Mouse (Mus musculus): ENCODE measurements around the gene Dock3.
"Not testable (repeated sequence)": the region's sequence is repeated elsewhere in the genome, so short reads cannot be mapped to it uniquely, and the experiment has no call there.

Dock3 gene

DNA sequence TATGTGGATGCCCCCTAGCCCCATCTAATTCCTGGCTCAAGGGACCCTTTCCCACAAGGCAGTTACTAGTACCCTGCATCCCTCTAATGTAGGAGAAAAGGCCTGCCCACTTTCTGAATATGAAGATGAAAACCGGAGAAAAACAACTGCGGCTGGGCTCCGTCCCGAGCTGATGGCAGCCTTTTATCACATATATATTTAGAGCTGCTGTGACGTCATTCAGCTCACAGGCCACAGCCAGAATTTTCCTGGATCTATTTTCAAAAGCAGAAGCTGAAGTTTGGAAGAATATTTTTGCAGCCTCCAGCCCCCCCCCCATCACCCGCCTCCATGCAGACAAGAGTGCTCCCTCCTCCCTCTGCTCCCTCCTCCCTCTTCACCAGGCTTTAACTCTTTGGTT, 27.9 kb upstream of the Dock3 start:
- no peak for DNase-seq (ENCODE audit: low read depth, low spot score)

DNA sequence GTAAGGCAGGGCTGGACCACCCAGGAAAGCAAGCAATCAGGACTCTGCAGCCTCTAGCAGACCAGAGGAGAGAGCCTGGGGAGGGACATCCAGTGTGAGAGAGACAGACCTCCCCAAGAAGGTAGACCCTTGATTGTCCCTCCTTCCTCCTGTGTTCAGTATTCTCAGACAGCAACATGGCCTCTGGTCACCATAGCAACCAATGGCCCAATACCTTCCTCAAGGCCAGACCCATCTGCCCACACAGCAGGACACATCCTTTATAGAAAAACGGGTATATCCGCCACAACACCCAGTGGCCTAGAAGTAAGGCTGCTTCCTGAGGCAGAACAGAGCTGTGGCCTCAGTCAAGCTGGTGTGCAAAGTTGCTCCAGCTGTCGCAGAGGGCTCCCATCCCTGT, 23.9 kb upstream of the Dock3 start:
- no peak for DNase-seq (ENCODE audit: low read depth, low spot score)

DNA sequence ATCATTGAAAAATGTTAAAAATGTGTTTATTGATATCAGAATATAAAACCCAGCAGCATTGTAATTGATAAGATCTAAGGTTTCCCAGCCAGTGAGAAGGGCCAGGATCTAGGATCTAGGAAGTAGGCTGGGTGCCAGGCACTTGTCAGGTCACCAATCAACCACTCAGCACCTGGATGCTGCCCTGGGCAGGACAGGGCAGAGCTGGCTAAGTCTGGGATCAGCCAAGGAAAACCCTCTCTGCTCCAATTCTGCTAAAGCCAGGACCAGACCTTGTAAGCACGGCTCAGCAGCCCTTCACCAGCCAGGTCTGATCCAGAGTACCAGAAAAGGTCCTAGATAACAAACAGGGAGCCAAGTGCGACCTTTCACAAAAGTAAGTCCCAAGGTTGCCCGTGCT, 23.2 kb upstream of the Dock3 start:
- no peak for DNase-seq (ENCODE audit: low read depth, low spot score)

DNA sequence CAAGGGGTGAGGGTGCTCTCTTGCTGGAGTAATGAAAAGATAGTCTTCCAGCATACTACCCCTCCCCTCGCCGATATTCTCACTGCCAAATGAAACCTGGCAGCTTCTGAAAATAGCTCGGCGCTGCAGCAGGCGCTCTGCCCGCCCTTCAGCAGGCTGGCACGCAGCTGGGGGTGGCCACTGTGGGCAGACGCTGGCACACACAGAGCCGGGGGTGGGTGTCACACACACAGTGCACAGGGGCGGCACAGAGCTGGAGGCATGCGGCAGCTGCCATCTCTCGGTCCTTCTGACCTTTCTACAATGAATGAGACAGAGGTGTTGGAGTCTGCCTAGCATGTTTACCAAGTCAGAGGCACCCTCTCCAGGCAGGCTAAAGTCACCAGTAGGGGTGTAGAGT, 22.8 kb upstream of the Dock3 start:
- DNase-seq (ENCODE audit: low read depth, low spot score): no peak

DNA sequence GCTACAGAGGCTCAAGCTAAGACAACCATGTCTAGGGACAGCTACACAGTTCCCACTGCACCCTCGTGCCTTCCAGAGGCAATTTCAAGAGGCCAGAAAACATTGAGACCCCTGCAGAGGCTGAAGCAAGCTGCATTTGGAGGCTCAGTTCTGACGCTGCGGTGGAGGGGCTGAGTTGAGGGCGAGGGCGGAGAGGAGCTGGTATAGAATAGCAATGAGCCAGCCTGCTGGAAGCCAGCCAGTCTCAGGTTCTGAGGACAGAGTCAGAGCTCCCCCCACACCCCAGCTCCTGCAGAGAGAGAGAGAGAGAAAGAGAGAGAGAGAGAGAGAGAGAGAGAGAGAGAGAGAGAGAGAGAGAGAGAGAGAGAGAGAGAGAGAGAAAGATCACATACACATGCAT, 20.5 kb upstream of the Dock3 start:
- DNase-seq (ENCODE audit: low read depth, low spot score): no peak

DNA sequence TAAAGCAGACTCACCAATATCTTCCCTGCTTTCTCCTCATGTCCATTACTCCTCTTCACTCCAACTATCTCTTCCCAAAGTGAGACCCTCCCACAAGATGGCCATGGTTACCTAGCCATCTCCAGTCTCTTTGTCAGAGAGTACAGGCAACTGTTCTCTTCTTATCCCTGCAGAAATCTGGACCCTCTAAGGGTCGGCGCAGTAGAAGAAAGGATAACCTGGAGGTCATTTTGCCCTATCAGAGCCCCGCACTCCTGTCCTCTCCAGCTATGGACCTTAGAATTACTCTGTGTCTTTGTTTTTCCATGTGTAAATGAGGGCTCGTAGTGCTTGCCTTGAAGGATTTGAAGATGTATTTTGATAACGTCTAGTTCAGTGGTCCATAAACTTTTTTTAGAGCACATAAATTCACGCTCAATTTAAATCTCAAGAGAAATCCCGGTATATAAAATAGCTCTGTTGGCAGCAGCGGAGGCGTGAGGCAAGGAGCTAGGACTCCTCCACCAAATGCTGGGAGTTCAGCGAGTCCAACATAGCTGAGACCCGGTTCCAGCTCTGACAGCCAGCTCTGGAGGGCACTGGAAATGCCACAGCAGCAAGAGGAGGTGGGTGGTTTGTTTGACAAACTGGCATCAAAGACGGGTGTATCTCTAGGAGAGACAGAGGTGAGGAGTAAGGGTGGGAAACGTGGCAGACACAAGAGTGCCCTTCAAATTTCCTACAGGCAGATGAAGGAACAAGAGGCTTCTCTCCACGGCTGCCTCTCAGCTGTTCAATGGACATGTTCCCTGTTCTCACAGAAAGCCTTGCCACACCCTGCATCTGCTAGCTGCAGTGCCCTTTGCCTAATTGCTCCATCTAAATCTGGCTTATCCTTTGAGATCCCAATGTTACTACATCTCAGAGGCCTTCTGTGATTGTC, 19.0 kb upstream of the Dock3 start:
- no peak for DNase-seq (ENCODE audit: low read depth, low spot score)

DNA sequence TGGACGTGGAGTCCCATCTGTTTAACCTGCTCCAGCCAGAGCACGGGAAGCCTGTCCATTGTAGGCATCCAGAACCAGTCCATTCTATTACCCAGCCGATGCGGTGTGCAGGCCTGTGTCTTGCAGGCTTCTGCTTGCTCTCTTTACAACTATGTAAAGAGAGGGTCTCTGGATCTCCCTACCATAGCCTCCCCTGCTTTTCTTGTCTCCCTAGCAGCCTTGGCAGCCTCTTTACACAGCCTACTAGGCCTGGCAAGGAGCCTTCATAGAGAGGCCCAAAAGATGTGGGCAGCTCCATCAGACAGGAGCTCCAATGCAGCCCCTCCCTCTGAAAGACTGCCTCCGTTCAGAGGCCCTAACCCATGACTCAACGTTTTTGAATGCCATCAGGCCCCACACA, 17.4 kb upstream of the Dock3 start:
- no peak for DNase-seq (ENCODE audit: low read depth, low spot score)

DNA sequence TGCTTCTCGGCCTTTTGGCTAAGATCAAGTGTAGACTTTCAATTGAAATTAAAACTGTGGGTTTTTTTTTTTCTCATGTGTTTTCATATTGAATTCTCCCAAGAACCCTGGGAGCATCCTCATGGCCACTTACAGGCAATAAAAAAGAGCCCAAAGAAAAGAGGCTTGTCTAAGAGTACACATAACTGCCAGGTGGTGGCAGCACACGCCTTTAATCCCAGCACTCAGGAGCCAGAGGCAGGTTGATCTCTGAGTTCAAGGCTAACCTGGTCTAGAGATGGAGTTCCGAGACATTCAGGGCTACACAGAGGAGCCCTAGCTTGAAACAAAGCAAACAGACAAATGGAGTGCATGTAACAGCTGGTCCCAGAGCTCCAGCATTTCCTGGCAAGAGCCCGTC, 14.5 kb upstream of the Dock3 start:
- DNase-seq (ENCODE audit: low read depth, low spot score): no peak

DNA sequence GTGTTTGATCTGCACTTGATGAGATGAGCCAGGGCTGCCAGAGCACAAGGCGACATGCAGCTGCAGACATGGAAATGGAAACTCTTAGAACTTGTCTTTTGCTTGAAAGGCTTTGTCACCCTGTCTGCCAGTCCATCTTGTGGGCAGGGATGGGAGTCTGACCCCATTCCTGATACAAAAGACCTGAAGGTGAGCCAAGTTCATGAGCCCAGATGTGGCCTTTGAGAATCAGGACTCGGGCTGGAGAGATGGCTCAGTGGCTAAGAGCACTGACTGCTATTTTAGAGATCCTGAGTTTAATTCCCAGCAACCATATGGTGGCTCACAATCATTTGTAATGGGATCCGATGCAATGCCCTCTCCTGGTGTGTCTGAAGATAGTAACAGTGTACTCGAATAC, 13.6 kb upstream of the Dock3 start:
- no peak for DNase-seq (ENCODE audit: low read depth, low spot score)

DNA sequence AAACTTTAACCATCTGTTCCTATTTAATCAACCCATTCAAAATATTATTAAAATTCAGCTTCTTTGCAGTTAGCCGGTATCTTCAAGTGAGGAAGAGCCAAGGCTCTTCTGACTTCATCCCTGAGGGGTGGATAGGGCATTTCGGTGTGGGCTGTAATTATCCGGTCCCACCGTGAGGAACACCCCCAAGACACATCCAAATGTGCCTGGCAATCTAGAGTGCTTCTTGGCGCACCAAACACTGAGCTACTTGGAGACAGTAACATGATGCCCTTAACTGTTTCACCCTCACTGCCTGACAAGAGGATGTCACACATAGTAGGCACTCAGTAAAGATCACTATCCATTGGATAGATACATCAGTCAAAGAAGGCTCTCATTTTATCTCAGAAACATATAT, 4.4 kb upstream of the Dock3 start:
- DNase-seq (ENCODE audit: low read depth, low spot score): no peak

DNA sequence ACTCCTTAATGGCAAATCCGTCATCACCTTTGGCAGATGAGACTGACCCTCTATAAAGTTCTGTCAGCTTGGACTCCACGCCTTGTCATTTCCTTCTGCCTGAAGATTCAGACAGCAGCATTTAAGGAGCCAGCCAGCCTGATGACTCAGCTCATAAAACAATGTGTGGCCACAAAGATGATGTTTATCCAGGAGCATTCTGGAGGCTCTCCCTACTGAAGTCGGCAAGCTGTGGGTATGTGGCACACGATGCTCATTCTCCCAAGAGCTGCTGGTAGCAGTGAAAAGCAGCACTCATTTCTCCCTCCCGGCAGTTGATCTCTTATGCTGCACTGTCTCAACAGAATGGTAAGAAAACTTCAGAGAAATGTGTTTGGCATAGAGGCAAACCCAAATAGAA, 3.6 kb upstream of the Dock3 start:
- no peak for DNase-seq (ENCODE audit: low read depth, low spot score)

DNA sequence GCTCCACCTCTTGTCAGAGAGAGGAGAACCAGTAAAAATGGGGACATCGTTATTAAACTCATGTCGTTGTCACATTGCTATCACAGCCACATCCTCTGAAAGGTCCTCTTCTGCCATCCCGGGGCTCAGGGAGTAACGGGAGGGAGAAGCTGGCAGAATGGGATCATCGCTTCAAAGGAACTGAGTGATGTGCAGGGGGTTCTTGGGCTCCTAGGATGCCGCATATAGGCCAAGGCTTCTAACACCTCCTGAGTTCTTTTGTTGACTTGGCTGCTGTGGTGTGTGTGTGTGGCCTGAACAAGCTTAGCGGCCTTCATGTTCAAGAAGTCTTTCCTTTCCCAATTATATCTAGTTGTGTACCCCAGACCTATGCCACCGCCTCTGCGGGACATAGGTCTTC, 431 bp upstream of the Dock3 start:
- DNase-seq (ENCODE audit: low read depth, low spot score): no peak

DNA sequence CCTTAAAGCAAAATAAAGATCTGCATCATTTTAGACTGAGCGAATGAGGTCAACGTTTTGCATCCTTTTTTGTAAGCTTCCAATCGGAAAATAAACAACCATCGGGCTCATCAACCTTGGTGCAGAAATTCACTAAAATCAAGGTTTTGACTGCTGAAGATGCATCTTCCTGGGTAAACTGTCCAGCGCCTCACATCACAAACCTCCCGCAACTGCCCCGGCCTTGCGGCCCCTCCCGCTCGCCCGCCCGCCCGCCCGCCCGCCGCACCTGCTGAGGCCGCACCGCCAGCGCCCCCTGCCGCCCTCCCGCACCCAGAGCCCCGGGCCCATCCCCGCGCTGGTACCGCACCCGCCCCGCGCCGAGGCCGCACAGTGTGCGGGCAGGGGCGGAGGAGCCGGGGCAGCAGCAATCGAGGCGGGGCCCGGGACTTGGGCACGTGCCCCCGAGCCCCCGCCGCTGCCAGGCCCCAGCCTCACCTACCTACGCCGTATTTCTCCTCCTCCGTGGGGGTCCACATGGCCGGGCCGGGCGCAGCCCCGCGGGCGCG, 644 bp downstream of the Dock3 start:
- DNase-seq (ENCODE audit: low read depth, low spot score): no peak

DNA sequence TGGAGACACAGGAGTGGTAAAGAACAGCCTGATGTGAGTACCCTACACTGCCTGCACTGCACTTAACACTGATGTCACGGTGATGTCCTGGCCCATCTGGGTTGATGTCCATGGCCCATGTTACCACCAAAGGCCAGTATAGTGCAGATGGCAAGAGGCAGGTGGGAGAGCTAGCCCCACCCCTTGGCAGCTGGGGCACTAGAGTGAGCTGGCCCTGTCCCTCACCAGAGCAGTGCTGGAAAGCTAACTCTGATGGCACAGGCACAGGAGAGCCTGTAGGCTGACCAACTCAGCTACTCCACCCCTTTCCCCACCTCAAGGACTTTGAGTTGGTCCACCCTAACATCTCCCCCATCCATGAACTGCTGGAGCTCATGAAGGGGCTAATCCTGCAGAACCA, 7.1 kb downstream of the Dock3 start:
- DNase-seq (ENCODE audit: low read depth, low spot score): no peak

DNA sequence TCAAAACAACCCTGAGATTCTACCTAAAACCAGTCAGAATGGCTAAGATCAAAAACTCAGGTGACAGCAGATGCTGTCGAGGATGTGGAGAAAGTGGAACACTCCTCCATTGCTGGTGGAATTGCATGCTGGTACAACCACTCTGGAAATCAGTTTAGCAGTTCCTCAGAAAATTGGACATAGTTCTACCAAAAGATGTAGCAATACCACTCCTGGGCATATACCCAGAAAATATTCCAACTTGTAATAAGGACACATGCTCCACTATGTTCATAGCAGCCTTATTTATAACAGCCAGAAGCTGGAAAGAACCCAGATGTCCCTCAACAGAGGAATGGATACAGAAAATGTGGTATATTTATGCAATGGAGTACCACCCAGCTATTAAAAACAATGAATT, 56.9 kb downstream of the Dock3 start:
- not testable (repeated sequence) for DNase-seq (ENCODE audit: low read depth, low spot score)

DNA sequence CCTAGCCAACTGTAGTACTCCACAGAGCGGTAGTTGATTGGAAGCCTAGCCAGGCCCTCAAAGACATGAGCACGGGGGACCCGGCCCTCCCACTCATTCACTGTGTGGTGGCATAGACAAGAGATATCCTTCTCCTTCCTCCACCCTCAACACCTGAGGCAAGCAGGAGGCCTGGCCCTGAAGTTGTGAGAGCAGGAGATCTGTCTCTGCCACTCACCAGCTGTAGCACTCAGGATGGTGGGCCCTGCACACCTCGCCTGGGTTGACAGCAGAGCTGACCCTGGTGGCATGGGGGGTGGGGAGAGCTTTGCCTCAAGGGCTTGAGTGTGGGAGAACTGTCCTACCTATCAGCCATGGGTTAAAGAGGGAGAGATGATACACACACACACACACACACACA, 65.9 kb downstream of the Dock3 start:
- DNase-seq (ENCODE audit: low read depth, low spot score): no peak

DNA sequence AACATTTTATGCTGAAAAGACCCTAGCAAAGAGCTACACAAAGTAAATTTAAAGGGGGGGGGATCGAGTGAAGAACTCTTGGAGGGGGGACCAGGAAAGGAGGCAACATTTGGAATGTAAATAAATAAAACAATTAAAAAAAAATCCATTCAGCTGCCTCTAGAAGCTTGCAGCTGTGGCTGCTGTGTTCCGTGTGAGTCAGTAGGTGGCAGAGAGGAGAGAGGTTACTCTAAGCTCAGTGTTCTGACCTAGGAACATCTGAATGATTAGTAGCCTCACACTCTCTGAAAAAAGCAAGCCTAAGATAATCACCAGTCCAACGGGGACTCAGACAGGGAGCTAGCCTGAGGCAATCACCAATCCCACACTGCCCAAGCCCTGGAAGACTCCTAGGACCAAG, 66.9 kb downstream of the Dock3 start:
- DNase-seq (ENCODE audit: low read depth, low spot score): no peak

DNA sequence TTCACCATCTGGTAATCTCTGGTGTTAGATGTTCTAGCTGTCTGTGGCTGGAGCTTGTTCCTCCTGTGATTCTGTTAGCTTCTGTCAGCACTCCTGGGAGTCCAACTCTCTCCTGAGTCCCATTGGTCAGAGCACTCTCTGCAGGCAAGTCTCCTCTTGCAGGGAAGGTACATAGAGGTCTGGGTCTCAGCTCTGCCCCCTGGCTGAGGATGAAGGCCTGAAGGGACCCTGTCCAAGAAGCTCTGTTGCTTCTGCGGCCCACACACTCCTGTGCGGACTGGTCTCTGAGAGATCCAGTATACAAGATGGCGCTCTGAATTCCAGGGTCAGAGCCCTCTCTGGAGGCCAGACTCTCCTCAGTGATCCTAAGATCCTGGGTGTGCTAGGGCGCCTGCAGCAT, 75.3 kb downstream of the Dock3 start:
- peak; percentile 22 for DNase-seq (ENCODE audit: low read depth, low spot score)

DNA sequence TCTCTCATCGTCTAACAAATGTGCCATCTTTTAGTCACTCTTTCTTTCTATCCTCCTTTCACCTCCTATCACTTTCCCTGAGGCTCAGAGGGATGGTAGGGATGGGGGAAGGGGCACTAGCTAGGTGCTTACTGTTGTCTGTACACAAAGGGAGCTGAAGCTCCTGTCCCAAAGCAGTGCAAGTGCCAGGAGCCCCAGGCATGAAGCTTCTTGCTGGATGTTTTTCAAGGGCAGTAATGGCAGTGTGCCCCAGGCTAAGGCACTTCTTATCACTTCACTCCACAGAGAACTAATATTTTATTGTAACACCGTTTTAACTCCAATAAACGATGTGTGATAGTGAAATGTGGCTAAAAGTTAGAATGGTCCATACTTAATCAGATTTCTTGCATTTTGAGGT, 118.9 kb downstream of the Dock3 start:
- no peak for DNase-seq (ENCODE audit: low read depth, low spot score)

DNA sequence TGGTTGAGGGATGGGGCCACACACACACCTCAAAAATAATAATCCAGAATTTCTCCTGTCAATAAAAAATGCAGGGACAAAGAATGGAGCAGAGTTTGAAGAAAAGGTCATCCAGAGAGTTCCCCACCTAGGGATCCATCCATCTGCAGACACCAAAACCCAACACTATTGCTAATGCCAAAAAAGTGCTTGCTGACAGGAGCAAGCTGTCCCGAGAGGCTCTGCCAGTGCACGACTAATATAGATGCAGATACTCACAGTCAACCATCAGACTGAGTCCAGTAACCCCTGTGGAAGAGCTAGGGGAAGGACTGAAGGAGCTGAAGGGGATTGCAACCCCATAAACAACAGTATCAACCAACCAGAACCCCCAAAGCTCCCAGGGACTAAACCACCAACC, 119.7 kb downstream of the Dock3 start:
- DNase-seq (ENCODE audit: low read depth, low spot score): no peak

DNA sequence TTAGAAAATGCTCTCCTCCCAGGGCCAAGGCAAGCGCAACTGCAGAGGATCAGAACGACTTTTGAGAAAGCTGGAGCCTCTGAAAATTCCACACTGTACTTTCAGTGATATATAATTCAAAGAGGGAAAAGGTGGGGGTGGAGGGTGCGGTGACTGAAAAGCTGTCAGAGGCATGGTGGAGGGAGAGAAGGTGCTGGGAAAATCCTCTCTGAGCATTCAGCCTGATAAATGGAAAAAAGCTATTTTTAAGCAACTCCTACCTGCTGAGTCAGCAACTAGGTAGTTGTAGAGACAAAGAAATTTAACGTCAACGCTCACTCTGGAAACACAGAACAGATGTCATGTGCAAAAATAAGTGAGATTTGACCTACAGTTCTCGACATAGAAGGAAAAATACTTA, 132.2 kb downstream of the Dock3 start:
- no peak for DNase-seq (ENCODE audit: low read depth, low spot score)

DNA sequence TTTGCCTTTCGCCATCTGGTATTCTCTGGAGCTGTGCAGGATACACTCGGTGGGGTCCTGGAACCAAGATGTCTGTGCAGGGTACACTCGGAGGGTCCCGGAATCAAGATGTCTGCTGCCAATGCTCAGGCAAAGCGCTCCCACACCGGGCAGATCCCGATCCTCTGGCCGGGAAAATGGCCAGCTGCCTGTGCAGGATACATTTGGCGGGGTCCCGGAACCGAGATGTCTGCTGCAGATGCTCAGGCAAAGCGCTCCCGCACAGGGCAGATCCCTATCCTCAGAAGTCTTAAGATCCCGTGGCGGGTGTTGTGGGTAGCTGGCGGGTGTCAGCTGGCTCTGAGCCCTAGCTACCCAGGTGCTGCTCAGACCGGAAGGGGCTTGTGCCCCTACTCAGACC, 142.3 kb downstream of the Dock3 start:
- peak; percentile 22 for DNase-seq (ENCODE audit: low read depth, low spot score)

DNA sequence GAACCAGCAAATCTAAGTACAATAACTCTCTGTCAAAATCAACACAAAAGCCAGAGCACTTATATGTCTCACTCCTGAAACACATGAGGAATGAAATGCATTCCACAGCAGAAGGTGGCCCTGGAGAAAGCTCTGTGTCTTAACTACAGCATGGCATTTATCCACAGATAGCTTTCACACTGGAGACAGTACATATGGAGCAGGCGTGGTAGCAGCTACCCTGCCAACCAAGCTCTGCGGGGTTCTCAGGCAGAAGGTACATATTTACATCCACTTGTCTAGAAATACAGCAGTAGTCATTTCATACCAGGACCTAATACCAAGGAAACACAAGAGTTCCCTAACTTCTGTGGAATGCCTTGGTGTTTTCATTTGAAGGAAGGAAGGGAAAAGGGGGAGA, 144.2 kb downstream of the Dock3 start:
- DNase-seq (ENCODE audit: low read depth, low spot score): no peak

DNA sequence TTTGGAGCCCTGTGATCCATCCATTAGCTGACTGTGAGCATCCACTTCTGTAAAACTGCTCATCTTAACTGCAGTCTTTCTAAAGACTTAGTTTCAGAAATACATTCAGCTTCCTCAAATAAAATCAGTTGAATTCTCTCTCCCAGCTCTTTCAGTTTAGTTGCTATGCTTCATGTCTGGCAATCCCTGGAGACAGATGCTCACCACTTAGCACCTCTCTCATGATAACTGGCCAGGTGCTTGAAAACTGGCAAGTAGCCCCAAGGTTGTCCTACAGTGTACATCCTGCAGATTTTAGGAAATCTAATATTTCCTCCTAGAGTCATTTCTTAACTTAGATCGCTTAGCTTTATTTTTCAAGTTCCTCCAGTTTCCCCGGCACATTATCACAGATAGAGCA, 193.8 kb downstream of the Dock3 start:
- DNase-seq (ENCODE audit: low read depth, low spot score): no peak
